Mouse (Mus musculus): Measurements from ENCODE around the gene Tspan3. TPM values are rescaled to one million over a fixed set of nuclear protein-coding genes. Genes with fewer than 3 reads are reported as not detected.

Gene Tspan3
- polyA plus RNA-seq, 1 experiment from 2014 or later: 519 TPM

- Histone ChIP-seq H3K36me3 (ENCODE audit: control insufficient read depth, insufficient read depth, low read length) (no peaks in the 10 kb centered on the region), H3K4me1 (replicated peaks; ENCODE audit: control insufficient read depth, insufficient read depth, low read length) (peaks cover 3% of the 10 kb centered on the region), H3K4me3 (ENCODE audit: low read depth, low read length) (no peak overlapping the region), H3K27me3 (ENCODE audit: control insufficient read depth, insufficient read depth, low read length) (no peaks in the 10 kb centered on the region), H3K4me2 (ENCODE audit: low read depth, low read length, severe bottlenecking) (no peak overlapping the region), H3K9ac (ENCODE audit: low read length) (no peak overlapping the region), H3K9me3 (ENCODE audit: control insufficient read depth, low read length) (no peaks in the 10 kb centered on the region), H3K27ac (ENCODE audit: low read depth, low read length) (no peak overlapping the region)
- ATAC-seq (replicated peaks; ENCODE audit: low FRiP score): peak; percentile 24; the same call in 1 of the 2 replicates
- WGBS: 86% methylated on average over 5 of the region's 5 CpGs
- DNase-seq (ENCODE audit: low spot score): no peak
Measured at GRCm38 (mm10) chr9:56118091-56118490, 47.2 kb downstream of the Tspan3 start.

- DNase-seq (ENCODE audit: low spot score): no peak
- 90% methylated on average over 5 of the region's 5 CpGs for WGBS
- H3K9me3 ChIP-seq (ENCODE audit: control insufficient read depth, low read length): no peaks in the 10 kb centered on the region
- no peaks in the 10 kb centered on the region for H3K27me3 ChIP-seq (ENCODE audit: control insufficient read depth, insufficient read depth, low read length)
- no peak overlapping the region for H3K4me3 ChIP-seq (ENCODE audit: low read depth, low read length)
- H3K36me3 ChIP-seq (ENCODE audit: control insufficient read depth, insufficient read depth, low read length): no peaks in the 10 kb centered on the region
- H3K4me1 ChIP-seq (replicated peaks; ENCODE audit: control insufficient read depth, insufficient read depth, low read length): no peaks in the 10 kb centered on the region
- no peak overlapping the region for H3K27ac ChIP-seq (ENCODE audit: low read depth, low read length)
- no peak overlapping the region for H3K9ac ChIP-seq (ENCODE audit: low read length)
- no peak overlapping the region for H3K4me2 ChIP-seq (ENCODE audit: low read depth, low read length, severe bottlenecking)
- ATAC-seq (replicated peaks; ENCODE audit: low FRiP score): no peak
Measured at GRCm38 (mm10) chr9:56108174-56108573, 57.1 kb downstream of the Tspan3 start.

GRCm38 (mm10) chr9:56107527-56107926 is 57.8 kb downstream of the Tspan3 start:
- ATAC-seq (replicated peaks; ENCODE audit: low FRiP score): no peak

GRCm38 (mm10) chr9:56106274-56107072 is 58.8 kb downstream of the Tspan3 start:
- Histone ChIP-seq H3K36me3 (ENCODE audit: control insufficient read depth, insufficient read depth, low read length) (no peaks in the 10 kb centered on the region), H3K4me2 (ENCODE audit: low read depth, low read length, severe bottlenecking) (no peak overlapping the region), H3K9me3 (ENCODE audit: control insufficient read depth, low read length) (no peaks in the 10 kb centered on the region), H3K4me3 (ENCODE audit: low read depth, low read length) (no peak overlapping the region), H3K27ac (ENCODE audit: low read depth, low read length) (no peak overlapping the region), H3K9ac (ENCODE audit: low read length) (no peak overlapping the region), H3K4me1 (replicated peaks; ENCODE audit: control insufficient read depth, insufficient read depth, low read length) (no peaks in the 10 kb centered on the region), H3K27me3 (ENCODE audit: control insufficient read depth, insufficient read depth, low read length) (no peaks in the 10 kb centered on the region)
- 52% methylated on average over 6 of the region's 6 CpGs for WGBS
- no peak for ATAC-seq (replicated peaks; ENCODE audit: low FRiP score)
- DNase-seq (ENCODE audit: low spot score): no peak

More at GRCm38 (mm10) chr9:56107527-56107926, 57.8 kb downstream of the Tspan3 start:
- no peaks in the 10 kb centered on the region for H3K4me1 ChIP-seq (replicated peaks; ENCODE audit: control insufficient read depth, insufficient read depth, low read length)
- no peak for DNase-seq (ENCODE audit: low spot score)
- no peaks in the 10 kb centered on the region for H3K27me3 ChIP-seq (ENCODE audit: control insufficient read depth, insufficient read depth, low read length)
- no peak overlapping the region for H3K4me2 ChIP-seq (ENCODE audit: low read depth, low read length, severe bottlenecking)
- no peak overlapping the region for H3K4me3 ChIP-seq (ENCODE audit: low read depth, low read length)
- no peak overlapping the region for H3K9ac ChIP-seq (ENCODE audit: low read length)
- no peaks in the 10 kb centered on the region for H3K36me3 ChIP-seq (ENCODE audit: control insufficient read depth, insufficient read depth, low read length)
- no peak overlapping the region for H3K27ac ChIP-seq (ENCODE audit: low read depth, low read length)
- WGBS: 75% methylated on average over 6 of the region's 6 CpGs
- no peaks in the 10 kb centered on the region for H3K9me3 ChIP-seq (ENCODE audit: control insufficient read depth, low read length)

- no peaks in the 10 kb centered on the region for H3K4me1 ChIP-seq (replicated peaks; ENCODE audit: control insufficient read depth, insufficient read depth, low read length)
- no peaks in the 10 kb centered on the region for H3K9me3 ChIP-seq (ENCODE audit: control insufficient read depth, low read length)
- no peak for DNase-seq (ENCODE audit: low spot score)
- no peak overlapping the region for H3K27ac ChIP-seq (ENCODE audit: low read depth, low read length)
- ATAC-seq (replicated peaks; ENCODE audit: low FRiP score): no peak
- no peaks in the 10 kb centered on the region for H3K27me3 ChIP-seq (ENCODE audit: control insufficient read depth, insufficient read depth, low read length)
- no peak overlapping the region for H3K4me2 ChIP-seq (ENCODE audit: low read depth, low read length, severe bottlenecking)
- WGBS: 83% methylated on average over 7 of the region's 7 CpGs
- no peak overlapping the region for H3K4me3 ChIP-seq (ENCODE audit: low read depth, low read length)
- no peak overlapping the region for H3K9ac ChIP-seq (ENCODE audit: low read length)
- no peaks in the 10 kb centered on the region for H3K36me3 ChIP-seq (ENCODE audit: control insufficient read depth, insufficient read depth, low read length)
Measured at GRCm38 (mm10) chr9:56104921-56105320, 60.4 kb downstream of the Tspan3 start.

GRCm38 (mm10) chr9:56101022-56101421 is 64.3 kb downstream of the Tspan3 start:
- DNase-seq (ENCODE audit: low spot score) (no peak), ATAC-seq (replicated peaks; ENCODE audit: low FRiP score) (no peak)
- Histone ChIP-seq H3K9ac (ENCODE audit: low read length) (no peak overlapping the region), H3K36me3 (ENCODE audit: control insufficient read depth, insufficient read depth, low read length) (no peaks in the 10 kb centered on the region), H3K9me3 (ENCODE audit: control insufficient read depth, low read length) (no peaks in the 10 kb centered on the region), H3K27ac (ENCODE audit: low read depth, low read length) (no peak overlapping the region), H3K4me3 (ENCODE audit: low read depth, low read length) (no peak overlapping the region), H3K4me2 (ENCODE audit: low read depth, low read length, severe bottlenecking) (no peak overlapping the region), H3K27me3 (ENCODE audit: control insufficient read depth, insufficient read depth, low read length) (no peaks in the 10 kb centered on the region), H3K4me1 (replicated peaks; ENCODE audit: control insufficient read depth, insufficient read depth, low read length) (no peaks in the 10 kb centered on the region)
- WGBS: 83% methylated on average over 4 of the region's 4 CpGs

- Histone ChIP-seq H3K4me2 (ENCODE audit: low read depth, low read length, severe bottlenecking) (no peak overlapping the region), H3K4me3 (ENCODE audit: low read depth, low read length) (no peak overlapping the region), H3K27ac (ENCODE audit: low read depth, low read length) (no peak overlapping the region), H3K9ac (ENCODE audit: low read length) (no peak overlapping the region), H3K36me3 (ENCODE audit: control insufficient read depth, insufficient read depth, low read length) (no peaks in the 10 kb centered on the region), H3K9me3 (ENCODE audit: control insufficient read depth, low read length) (no peaks in the 10 kb centered on the region), H3K4me1 (replicated peaks; ENCODE audit: control insufficient read depth, insufficient read depth, low read length) (no peaks in the 10 kb centered on the region), H3K27me3 (ENCODE audit: control insufficient read depth, insufficient read depth, low read length) (no peaks in the 10 kb centered on the region)
- ATAC-seq (replicated peaks; ENCODE audit: low FRiP score): no peak
- WGBS: 88% methylated on average over 7 of the region's 7 CpGs
- DNase-seq (ENCODE audit: low spot score): no peak
Measured at GRCm38 (mm10) chr9:56100041-56100522, 65.2 kb downstream of the Tspan3 start.

- Histone ChIP-seq H3K4me3 (ENCODE audit: low read depth, low read length) (no peak overlapping the region), H3K36me3 (ENCODE audit: control insufficient read depth, insufficient read depth, low read length) (no peaks in the 10 kb centered on the region), H3K9me3 (ENCODE audit: control insufficient read depth, low read length) (no peaks in the 10 kb centered on the region), H3K4me2 (ENCODE audit: low read depth, low read length, severe bottlenecking) (no peak overlapping the region), H3K27me3 (ENCODE audit: control insufficient read depth, insufficient read depth, low read length) (no peaks in the 10 kb centered on the region), H3K9ac (ENCODE audit: low read length) (no peak overlapping the region), H3K27ac (ENCODE audit: low read depth, low read length) (no peak overlapping the region), H3K4me1 (replicated peaks; ENCODE audit: control insufficient read depth, insufficient read depth, low read length) (no peaks in the 10 kb centered on the region)
- DNase-seq (ENCODE audit: low spot score) (no peak), ATAC-seq (replicated peaks; ENCODE audit: low FRiP score) (no peak)
- WGBS: 85% methylated on average over 4 of the region's 4 CpGs
Measured at GRCm38 (mm10) chr9:56097584-56098298, 67.5 kb downstream of the Tspan3 start.
